Mouse (Mus musculus) heart, adult 11 months (tissue): ENCODE results near the gene Gpr108.
A peak's percentile ranks its signal among the peaks of the same experiment; 100 is the strongest.

Source experiments
- DNase-seq: peaks from one replicate; pipeline ENCODE4 v3.0.0; 2022

Gene Gpr108

DNA sequence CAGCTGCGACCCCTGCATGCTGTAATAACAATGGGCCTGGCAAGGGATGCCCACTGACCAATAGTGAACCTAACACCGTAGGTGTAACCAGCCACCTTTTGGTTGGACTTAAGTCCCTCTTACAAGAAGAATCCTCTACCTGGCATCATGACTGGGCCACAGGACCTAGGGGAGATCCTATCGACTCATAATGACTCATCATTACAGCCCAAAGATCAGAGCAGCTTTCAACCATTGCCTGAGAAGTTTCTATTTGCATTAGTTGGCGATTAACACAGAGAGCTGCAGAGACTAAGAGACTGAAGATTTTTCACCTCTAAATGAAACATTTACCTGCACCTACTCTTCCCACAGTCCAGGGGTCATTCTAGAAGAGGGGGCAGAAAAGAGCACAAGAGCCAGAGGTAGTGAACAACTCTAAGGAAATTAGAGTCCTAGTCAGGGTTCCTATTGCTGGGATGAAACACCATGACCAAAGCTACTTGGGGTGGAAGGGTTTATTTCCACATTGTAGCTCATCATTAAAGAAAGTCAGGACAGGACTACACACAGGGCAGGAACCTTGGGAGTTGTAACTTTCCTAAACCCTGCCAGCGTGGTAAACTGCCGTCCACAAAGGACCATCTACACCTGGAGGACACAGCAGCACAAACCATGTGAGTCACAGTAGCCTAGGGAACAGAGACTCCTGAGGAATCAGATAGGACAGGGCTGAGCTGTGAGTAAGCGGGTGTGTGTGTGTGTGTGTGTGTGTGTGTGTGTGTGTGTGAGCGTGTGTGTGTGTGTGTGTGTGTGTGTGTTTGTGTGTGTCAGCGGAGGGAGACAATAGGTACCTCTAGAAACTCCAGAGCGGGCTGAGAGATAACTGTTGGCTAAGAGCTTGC lies 46.2 kb downstream of the Gpr108 start:
- peak; percentile 74 for DNase-seq

- peak; percentile 60 for DNase-seq
Measured at GRCm38 (mm10) chr17:57198252-57198651, 50.0 kb downstream of the Gpr108 start.

GRCm38 (mm10) chr17:57195326-57196010 lies 52.8 kb downstream of the Gpr108 start:
- DNase-seq = peak; percentile 71

GRCm38 (mm10) chr17:57194771-57195170 lies 53.5 kb downstream of the Gpr108 start:
- peak; percentile 80 for DNase-seq

GRCm38 (mm10) chr17:57194041-57194507 lies 54.2 kb downstream of the Gpr108 start, which contains the start of gene Tnfsf14:
TSS of gene Tnfsf14 (minus strand) at chr17:57194177.
- DNase-seq = peak; percentile 91

- DNase-seq = peak; percentile 71
Measured at GRCm38 (mm10) chr17:57188510-57189192, 59.6 kb downstream of the Gpr108 start.

DNA sequence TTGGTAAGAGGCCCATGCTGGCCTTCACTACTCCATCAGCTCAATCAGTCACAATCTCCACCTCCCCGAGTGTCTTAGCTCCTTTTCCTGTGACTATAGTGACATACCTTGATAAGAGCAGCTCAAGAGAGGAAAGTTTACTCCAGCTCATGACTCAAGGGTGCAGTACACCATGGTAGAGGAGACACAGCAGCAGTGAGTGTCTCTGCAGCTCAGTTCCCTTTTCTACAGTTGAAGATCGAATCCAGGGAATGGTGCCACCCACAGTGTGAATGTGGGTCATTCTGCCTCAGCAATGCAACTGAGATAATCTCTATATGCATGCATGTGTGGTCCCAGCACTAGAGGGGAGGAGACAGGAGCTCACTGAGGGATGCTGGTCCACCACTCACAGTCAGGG lies 62.6 kb downstream of the Gpr108 start:
- DNase-seq = peak; percentile 75
